Mouse (Mus musculus): Measurements from ENCODE around the gene Otub1. TPM values are rescaled to one million over a fixed set of nuclear protein-coding genes. Genes with fewer than 3 reads are reported as not detected.
A peak's percentile ranks its signal among the peaks of the same experiment; 100 is the strongest.

The Otub1 gene
- polyA plus RNA-seq, 1 experiment from 2014 or later = 221 TPM

GRCm38 (mm10) chr19:7209907-7210646 is 4.0 kb upstream of the Otub1 start:
- no peak for DNase-seq
- Histone ChIP-seq H3K4me3 (ENCODE audit: low read depth, low read length) (no peak overlapping the region), H3K36me3 (ENCODE audit: insufficient read depth) (peaks cover 34% of the 10 kb centered on the region), H3K27me3 (ENCODE audit: insufficient read depth, low read length) (no peaks in the 10 kb centered on the region), H3K9me3 (ENCODE audit: low read depth, low read length) (no peaks in the 10 kb centered on the region), H3K9ac (no peak overlapping the region), H3K4me2 (no peak overlapping the region), H3K4me1 (ENCODE audit: insufficient read depth) (peaks cover 8% of the 10 kb centered on the region), H3K27ac (ENCODE audit: low read depth) (no peak overlapping the region)
- 81% methylated on average over 7 of the region's 7 CpGs for WGBS
- ATAC-seq (ENCODE audit: insufficient read depth) = no peak
- TF ChIP-seq CTCF (IDR thresholded peaks at IDR 0.05; ENCODE audit: low read depth) = no peak; the same call in 1 of the 2 replicates

GRCm38 (mm10) chr19:7205326-7205725 is 790 bp downstream of the Otub1 start:
- Histone ChIP-seq H3K4me3 (ENCODE audit: low read depth, low read length) (peak overlapping the region; percentile 66), H3K27ac (ENCODE audit: low read depth) (peak overlapping the region; percentile 94), H3K4me1 (ENCODE audit: insufficient read depth) (peaks cover 7% of the 10 kb centered on the region), H3K9ac (peak overlapping the region; percentile 73), H3K36me3 (ENCODE audit: insufficient read depth) (peaks cover 38% of the 10 kb centered on the region), H3K4me2 (peak overlapping the region; percentile 84), H3K9me3 (ENCODE audit: low read depth, low read length) (no peaks in the 10 kb centered on the region), H3K27me3 (ENCODE audit: insufficient read depth, low read length) (no peaks in the 10 kb centered on the region)
- ATAC-seq (ENCODE audit: insufficient read depth) (no peak), DNase-seq (no peak)
- TF ChIP-seq CTCF (IDR thresholded peaks at IDR 0.05; ENCODE audit: low read depth) = no peak
- 29% methylated on average over 7 of the region's 7 CpGs for WGBS

- Histone ChIP-seq H3K9me3 (ENCODE audit: low read depth, low read length) (no peaks in the 10 kb centered on the region), H3K4me1 (ENCODE audit: insufficient read depth) (peaks cover 7% of the 10 kb centered on the region), H3K27me3 (ENCODE audit: insufficient read depth, low read length) (no peaks in the 10 kb centered on the region), H3K9ac (peak overlapping the region; percentile 73), H3K4me3 (ENCODE audit: low read depth, low read length) (peak overlapping the region; percentile 66), H3K4me2 (peak overlapping the region; percentile 84), H3K27ac (ENCODE audit: low read depth) (no peak overlapping the region), H3K36me3 (ENCODE audit: insufficient read depth) (peaks cover 42% of the 10 kb centered on the region)
- no peak for TF ChIP-seq CTCF (IDR thresholded peaks at IDR 0.05; ENCODE audit: low read depth)
- no peak for ATAC-seq (ENCODE audit: insufficient read depth)
- WGBS = 73% methylated on average over 2 of the region's 2 CpGs
- DNase-seq = no peak
These were observed 1.2 kb downstream of the Otub1 start for GRCm38 (mm10) chr19:7204898-7205297.

GRCm38 (mm10) chr19:7200427-7200826 is 5.7 kb downstream of the Otub1 start:
- Histone ChIP-seq H3K4me2 (no peak overlapping the region), H3K27me3 (ENCODE audit: insufficient read depth, low read length) (no peaks in the 10 kb centered on the region), H3K27ac (ENCODE audit: low read depth) (no peak overlapping the region), H3K36me3 (ENCODE audit: insufficient read depth) (peaks cover 71% of the 10 kb centered on the region), H3K4me1 (ENCODE audit: insufficient read depth) (peaks cover 4% of the 10 kb centered on the region), H3K4me3 (ENCODE audit: low read depth, low read length) (no peak overlapping the region), H3K9ac (no peak overlapping the region), H3K9me3 (ENCODE audit: low read depth, low read length) (no peaks in the 10 kb centered on the region)
- DNase-seq (no peak), ATAC-seq (ENCODE audit: insufficient read depth) (no peak)
- no peak for TF ChIP-seq CTCF (IDR thresholded peaks at IDR 0.05; ENCODE audit: low read depth)
- WGBS = 58% methylated on average over 1 of the region's 1 CpGs

GRCm38 (mm10) chr19:7199089-7199488 is 7.0 kb downstream of the Otub1 start:
- Histone ChIP-seq H3K4me1 (ENCODE audit: insufficient read depth) (no peaks in the 10 kb centered on the region), H3K27ac (ENCODE audit: low read depth) (no peak overlapping the region), H3K4me2 (no peak overlapping the region), H3K36me3 (ENCODE audit: insufficient read depth) (peaks cover 67% of the 10 kb centered on the region), H3K9ac (no peak overlapping the region), H3K9me3 (ENCODE audit: low read depth, low read length) (no peaks in the 10 kb centered on the region), H3K27me3 (ENCODE audit: insufficient read depth, low read length) (no peaks in the 10 kb centered on the region), H3K4me3 (ENCODE audit: low read depth, low read length) (no peak overlapping the region)
- no peak for TF ChIP-seq CTCF (IDR thresholded peaks at IDR 0.05; ENCODE audit: low read depth)
- WGBS = 92% methylated on average over 13 of the region's 13 CpGs
- no peak for DNase-seq
- ATAC-seq (ENCODE audit: insufficient read depth) = no peak

GRCm38 (mm10) chr19:7197445-7197844 is 8.7 kb downstream of the Otub1 start:
- Histone ChIP-seq H3K9ac (no peak overlapping the region), H3K4me3 (ENCODE audit: low read depth, low read length) (no peak overlapping the region), H3K36me3 (ENCODE audit: insufficient read depth) (peaks cover 51% of the 10 kb centered on the region), H3K4me2 (no peak overlapping the region), H3K27me3 (ENCODE audit: insufficient read depth, low read length) (no peaks in the 10 kb centered on the region), H3K9me3 (ENCODE audit: low read depth, low read length) (no peaks in the 10 kb centered on the region), H3K4me1 (ENCODE audit: insufficient read depth) (no peaks in the 10 kb centered on the region), H3K27ac (ENCODE audit: low read depth) (no peak overlapping the region)
- ATAC-seq (ENCODE audit: insufficient read depth) (peak; percentile 2; the same call in 1 of the 2 replicates), DNase-seq (no peak)
- 85% methylated on average over 9 of the region's 9 CpGs for WGBS
- no peak for TF ChIP-seq CTCF (IDR thresholded peaks at IDR 0.05; ENCODE audit: low read depth)

GRCm38 (mm10) chr19:7196741-7197270 is 9.3 kb downstream of the Otub1 start:
- Histone ChIP-seq H3K4me1 (ENCODE audit: insufficient read depth) (no peaks in the 10 kb centered on the region), H3K4me2 (no peak overlapping the region), H3K9me3 (ENCODE audit: low read depth, low read length) (no peaks in the 10 kb centered on the region), H3K27ac (ENCODE audit: low read depth) (no peak overlapping the region), H3K9ac (no peak overlapping the region), H3K4me3 (ENCODE audit: low read depth, low read length) (no peak overlapping the region), H3K36me3 (ENCODE audit: insufficient read depth) (peaks cover 48% of the 10 kb centered on the region), H3K27me3 (ENCODE audit: insufficient read depth, low read length) (no peaks in the 10 kb centered on the region; the same call in 1 of the 2 replicates)
- TF ChIP-seq CTCF (IDR thresholded peaks at IDR 0.05; ENCODE audit: low read depth) = no peak
- 11% methylated on average over 17 of the region's 17 CpGs for WGBS
- peak; percentile 45 for DNase-seq
- ATAC-seq (ENCODE audit: insufficient read depth) = peak; percentile 66

All from lung, embryonic 14.5 days (tissue).